Mouse (Mus musculus) limb, embryonic 13.5 days (tissue): Measurements from ENCODE around the gene AC141477.1. TPM values are rescaled to one million over a fixed set of nuclear protein-coding genes. Genes with fewer than 3 reads are reported as not detected.
A peak's percentile ranks its signal among the peaks of the same experiment; 100 is the strongest.

Experiments
- ATAC-seq: fragments of 200-750 bp; cut with Nextera tagmentation; 2 replicates; pipeline ENCODE4 v1.8.0; 2017; ENCODE audit warnings: low read depth, moderate number of reproducible peaks, moderate TSS enrichment; ENCODE audit not compliant: low FRiP score
- H3K27ac ChIP-seq: fragments of 300-500 bp; sonication (generic); 2 replicates; pipeline ENCODE4 v1.5.1; 2015; ENCODE audit warnings: inconsistent platforms, mild to moderate bottlenecking, moderate library complexity
- H3K27me3 ChIP-seq: fragments of 300-500 bp; sonication (generic); 2 replicates; pipeline ENCODE4 v1.6.1; 2015; ENCODE audit warnings: mild to moderate bottlenecking, inconsistent platforms
- H3K36me3 ChIP-seq: fragments of 300-500 bp; sonication (generic); 2 replicates; pipeline ENCODE4 v1.6.1; 2015; ENCODE audit warnings: inconsistent platforms, mild to moderate bottlenecking, moderate library complexity
- H3K4me1 ChIP-seq: fragments of 300-500 bp; sonication (generic); 2 replicates; pipeline ENCODE4 v1.6.1; 2015; ENCODE audit warnings: inconsistent platforms
- H3K4me2 ChIP-seq: fragments of 300-500 bp; sonication (generic); replicated peaks from 2 replicates; pipeline ENCODE4 v1.6.1; 2015; ENCODE audit warnings: inconsistent platforms, mild to moderate bottlenecking, moderate library complexity
- H3K4me3 ChIP-seq: fragments of 300-500 bp; sonication (generic); 2 replicates; pipeline ENCODE4 v1.5.1; 2015; ENCODE audit warnings: moderate library complexity, mild to moderate bottlenecking, inconsistent platforms
- H3K9ac ChIP-seq: fragments of 300-500 bp; sonication (generic); 2 replicates; pipeline ENCODE4 v1.6.1; 2015; ENCODE audit warnings: mild to moderate bottlenecking, inconsistent platforms
- H3K9me3 ChIP-seq: fragments of 300-500 bp; sonication (generic); 2 replicates; pipeline ENCODE4 v1.6.1; 2016; ENCODE audit warnings: inconsistent platforms
- WGBS: fragments of 180-500 bp; shearing (Covaris S2); methylation state at CpG from one replicate; pipeline ENCODE4 v1.1.7; 2015; 5-methylcytosine and 5-hydroxymethylcytosine counted together
- polyA plus RNA-seq: library from polyadenylated mRNA; unstranded; fragments of >200 nt; fragmentation: Nextera tagmentation; extraction: Ambion mirVana; gene quantifications from 2 replicates; pipeline ENCODE4 v1.2.1, GENCODE M21; 2015

AC141477.1 gene
- polyA plus RNA-seq, 1 experiment from 2014 or later = not detected

GRCm38 (mm10) chr10:76448851-76449250 is 8.6 kb upstream of the AC141477.1 start, which contains the start of gene 2610028H24Rik:
Gene 2610028H24Rik (plus strand): TSS chr10:76449081.
- Histone ChIP-seq H3K9me3 (no peaks in the 10 kb centered on the region), H3K27me3 (no peaks in the 10 kb centered on the region), H3K36me3 (no peaks in the 10 kb centered on the region), H3K4me2 (no peak within 1 kb of the TSS), H3K4me3 (no peak within 1 kb of the TSS), H3K4me1 (peaks cover under 1% of the 10 kb centered on the region; the same call in 1 of the 2 replicates), H3K27ac (no peak within 1 kb of the TSS), H3K9ac (no peak within 1 kb of the TSS)
- ATAC-seq = no peak
- 68% methylated on average over 5 of the region's 5 CpGs for WGBS

GRCm38 (mm10) chr10:76447406-76448229 is 7.4 kb upstream of the AC141477.1 start:
- Histone ChIP-seq H3K4me1 (peaks cover 8% of the 10 kb centered on the region), H3K4me3 (no peak overlapping the region), H3K27ac (no peak overlapping the region), H3K36me3 (no peaks in the 10 kb centered on the region), H3K27me3 (no peaks in the 10 kb centered on the region), H3K4me2 (no peak overlapping the region), H3K9ac (no peak overlapping the region), H3K9me3 (no peaks in the 10 kb centered on the region)
- no peak for ATAC-seq
- 76% methylated on average over 15 of the region's 15 CpGs for WGBS

GRCm38 (mm10) chr10:76445996-76446681 is 5.9 kb upstream of the AC141477.1 start:
- no peaks in the 10 kb centered on the region for H3K36me3 ChIP-seq
- 71% methylated on average over 4 of the region's 4 CpGs for WGBS
- H3K9me3 ChIP-seq = no peaks in the 10 kb centered on the region
- H3K27ac ChIP-seq = no peak overlapping the region
- no peak overlapping the region for H3K4me3 ChIP-seq
- H3K9ac ChIP-seq = no peak overlapping the region
- H3K27me3 ChIP-seq = no peaks in the 10 kb centered on the region
- ATAC-seq = no peak
- no peak overlapping the region for H3K4me2 ChIP-seq
- H3K4me1 ChIP-seq = peaks cover 15% of the 10 kb centered on the region

GRCm38 (mm10) chr10:76442178-76443088 is 2.2 kb upstream of the AC141477.1 start, which contains the start of gene Pcnt:
Gene Pcnt (minus strand): TSS chr10:76442786.
- H3K9ac ChIP-seq = peak within 1 kb of the TSS; percentile 78
- peak within 1 kb of the TSS; percentile 86 for H3K4me3 ChIP-seq
- peaks cover 25% of the 10 kb centered on the region for H3K36me3 ChIP-seq
- under 1% methylated on average over 75 of the region's 78 CpGs for WGBS
- H3K4me2 ChIP-seq = peak within 1 kb of the TSS; percentile 82
- H3K27me3 ChIP-seq = no peaks in the 10 kb centered on the region
- ATAC-seq = peak; percentile 99
- peaks cover 19% of the 10 kb centered on the region for H3K4me1 ChIP-seq
- H3K9me3 ChIP-seq = no peaks in the 10 kb centered on the region
- peak within 1 kb of the TSS; percentile 89 for H3K27ac ChIP-seq

GRCm38 (mm10) chr10:76439107-76439890 is 945 bp downstream of the AC141477.1 start:
- H3K36me3 ChIP-seq = peaks cover 56% of the 10 kb centered on the region
- H3K4me1 ChIP-seq = peaks cover 19% of the 10 kb centered on the region
- H3K27me3 ChIP-seq = no peaks in the 10 kb centered on the region
- no peak overlapping the region for H3K4me3 ChIP-seq
- WGBS = 91% methylated on average over 9 of the region's 9 CpGs
- ATAC-seq = no peak
- H3K4me2 ChIP-seq = no peak overlapping the region
- H3K9me3 ChIP-seq = no peaks in the 10 kb centered on the region
- no peak overlapping the region for H3K9ac ChIP-seq
- H3K27ac ChIP-seq = no peak overlapping the region

- peaks cover 98% of the 10 kb centered on the region for H3K36me3 ChIP-seq
- no peak overlapping the region for H3K27ac ChIP-seq
- no peaks in the 10 kb centered on the region for H3K4me1 ChIP-seq
- H3K27me3 ChIP-seq = no peaks in the 10 kb centered on the region
- no peak overlapping the region for H3K4me2 ChIP-seq
- ATAC-seq = no peak
- WGBS = 93% methylated on average over 11 of the region's 11 CpGs
- no peaks in the 10 kb centered on the region for H3K9me3 ChIP-seq
- no peak overlapping the region for H3K4me3 ChIP-seq
- no peak overlapping the region for H3K9ac ChIP-seq
Measured at GRCm38 (mm10) chr10:76433925-76434324, 6.3 kb downstream of the AC141477.1 start.

- Histone ChIP-seq H3K4me2 (no peak overlapping the region), H3K4me1 (no peaks in the 10 kb centered on the region), H3K9me3 (no peaks in the 10 kb centered on the region), H3K27ac (no peak overlapping the region), H3K36me3 (peaks cover 95% of the 10 kb centered on the region), H3K4me3 (no peak overlapping the region), H3K27me3 (no peaks in the 10 kb centered on the region), H3K9ac (no peak overlapping the region)
- ATAC-seq = no peak
- 97% methylated on average over 7 of the region's 7 CpGs for WGBS
Measured at GRCm38 (mm10) chr10:76425674-76426073, 14.6 kb downstream of the AC141477.1 start.

- no peaks in the 10 kb centered on the region for H3K9me3 ChIP-seq
- H3K4me3 ChIP-seq = no peak overlapping the region
- H3K36me3 ChIP-seq = peaks cover 95% of the 10 kb centered on the region
- no peaks in the 10 kb centered on the region for H3K4me1 ChIP-seq
- H3K27ac ChIP-seq = no peak overlapping the region
- no peak overlapping the region for H3K4me2 ChIP-seq
- no peak overlapping the region for H3K9ac ChIP-seq
- no peak for ATAC-seq
- H3K27me3 ChIP-seq = no peaks in the 10 kb centered on the region
- WGBS = 90% methylated on average over 12 of the region's 12 CpGs
Measured at GRCm38 (mm10) chr10:76416811-76417210, 23.4 kb downstream of the AC141477.1 start.

- ATAC-seq = no peak
- no peaks in the 10 kb centered on the region for H3K4me1 ChIP-seq
- H3K4me3 ChIP-seq = no peak overlapping the region
- peaks cover 90% of the 10 kb centered on the region for H3K36me3 ChIP-seq
- no peaks in the 10 kb centered on the region for H3K27me3 ChIP-seq
- 96% methylated on average over 10 of the region's 10 CpGs for WGBS
- no peak overlapping the region for H3K4me2 ChIP-seq
- no peak overlapping the region for H3K27ac ChIP-seq
- no peaks in the 10 kb centered on the region for H3K9me3 ChIP-seq
- H3K9ac ChIP-seq = no peak overlapping the region
Measured at GRCm38 (mm10) chr10:76408520-76408919, 31.7 kb downstream of the AC141477.1 start.

- no peak for ATAC-seq
- H3K27me3 ChIP-seq = no peaks in the 10 kb centered on the region
- no peak overlapping the region for H3K9ac ChIP-seq
- H3K9me3 ChIP-seq = no peaks in the 10 kb centered on the region
- H3K4me1 ChIP-seq = no peaks in the 10 kb centered on the region
- H3K27ac ChIP-seq = no peak overlapping the region
- H3K36me3 ChIP-seq = peaks cover 69% of the 10 kb centered on the region
- no peak overlapping the region for H3K4me3 ChIP-seq
- 89% methylated on average over 12 of the region's 12 CpGs for WGBS
- H3K4me2 ChIP-seq = no peak overlapping the region
Measured at GRCm38 (mm10) chr10:76392596-76392995, 47.6 kb downstream of the AC141477.1 start.

- Histone ChIP-seq H3K9me3 (no peaks in the 10 kb centered on the region), H3K27ac (no peak overlapping the region), H3K4me1 (no peaks in the 10 kb centered on the region), H3K4me2 (no peak overlapping the region), H3K9ac (no peak overlapping the region), H3K4me3 (no peak overlapping the region), H3K36me3 (peaks cover 67% of the 10 kb centered on the region), H3K27me3 (no peaks in the 10 kb centered on the region)
- ATAC-seq = no peak
- WGBS = 75% methylated on average over 9 of the region's 9 CpGs
Measured at GRCm38 (mm10) chr10:76391786-76392185, 48.5 kb downstream of the AC141477.1 start.
